Mouse (Mus musculus) forebrain, embryonic 14.5 days (tissue): ENCODE measurements around the gene March8. TPM values are rescaled to one million over a fixed set of nuclear protein-coding genes. Genes with fewer than 3 reads are reported as not detected.
A peak's percentile ranks its signal among the peaks of the same experiment; 100 is the strongest.

Experiments
- ATAC-seq: fragments of 200-750 bp; cut with Nextera tagmentation; 2 replicates; pipeline ENCODE4 v1.8.0; 2017; ENCODE audit warnings: mild to moderate bottlenecking, moderate library complexity
- DNase-seq: peaks from one replicate; pipeline ENCODE4 v3.0.0-alpha.2; 2015; ENCODE audit warnings: low spot score
- H3K27ac ChIP-seq: fragments of 300-500 bp; sonication (generic); 2 replicates; pipeline ENCODE4 v1.5.1; 2014; ENCODE audit warnings: low read depth, mild to moderate bottlenecking, control low read depth, low read length, moderate library complexity
- H3K27me3 ChIP-seq: fragments of 300-500 bp; sonication (generic); replicated peaks from 2 replicates; pipeline ENCODE4 v1.6.1; 2014; ENCODE audit warnings: low read length, control low read depth, mixed read lengths; ENCODE audit not compliant: control insufficient read depth, insufficient read depth
- H3K36me3 ChIP-seq: fragments of 300-500 bp; sonication (generic); 2 replicates; pipeline ENCODE4 v1.6.1; 2014; ENCODE audit warnings: low read length, control low read depth; ENCODE audit not compliant: control insufficient read depth, insufficient read depth
- H3K4me1 ChIP-seq: fragments of 300-500 bp; sonication (generic); 2 replicates; pipeline ENCODE4 v1.6.1; 2014; ENCODE audit warnings: antibody characterized with exemption, low read length, control low read depth; ENCODE audit not compliant: control insufficient read depth, insufficient read depth
- H3K4me2 ChIP-seq: fragments of 300-500 bp; sonication (generic); 2 replicates; pipeline ENCODE4 v1.6.1; 2014; ENCODE audit warnings: mild to moderate bottlenecking, control low read depth, low read length
- H3K4me3 ChIP-seq: fragments of 300-500 bp; sonication (generic); 2 replicates; pipeline ENCODE4 v1.5.1; 2014; ENCODE audit warnings: low read depth, low read length, control low read depth
- H3K9ac ChIP-seq: fragments of 300-500 bp; sonication (generic); 2 replicates; pipeline ENCODE4 v1.6.1; 2014; ENCODE audit warnings: mild to moderate bottlenecking, low read length, control low read depth, moderate library complexity
- H3K9me3 ChIP-seq: fragments of 300-500 bp; sonication (generic); replicated peaks from 2 replicates; pipeline ENCODE4 v1.6.1; 2016; ENCODE audit warnings: low read length, control low read depth, mixed read lengths; ENCODE audit not compliant: control insufficient read depth
- WGBS: fragments of 180-500 bp; shearing (Covaris S2); extraction: QIAGEN DNeasy Blood & Tissue Kit; methylation state at CpG from one replicate; pipeline ENCODE4 v1.1.7; 2014; 5-methylcytosine and 5-hydroxymethylcytosine counted together
- polyA plus RNA-seq: library from polyadenylated mRNA; unstranded; fragments of >200 nt; fragmentation: Nextera tagmentation; extraction: Ambion mirVana; gene quantifications from 2 replicates; pipeline ENCODE4 v1.2.1, GENCODE M21; 2014

Gene March8
- polyA plus RNA-seq, 1 experiment from 2014 or later, result 47.0 TPM

DNA sequence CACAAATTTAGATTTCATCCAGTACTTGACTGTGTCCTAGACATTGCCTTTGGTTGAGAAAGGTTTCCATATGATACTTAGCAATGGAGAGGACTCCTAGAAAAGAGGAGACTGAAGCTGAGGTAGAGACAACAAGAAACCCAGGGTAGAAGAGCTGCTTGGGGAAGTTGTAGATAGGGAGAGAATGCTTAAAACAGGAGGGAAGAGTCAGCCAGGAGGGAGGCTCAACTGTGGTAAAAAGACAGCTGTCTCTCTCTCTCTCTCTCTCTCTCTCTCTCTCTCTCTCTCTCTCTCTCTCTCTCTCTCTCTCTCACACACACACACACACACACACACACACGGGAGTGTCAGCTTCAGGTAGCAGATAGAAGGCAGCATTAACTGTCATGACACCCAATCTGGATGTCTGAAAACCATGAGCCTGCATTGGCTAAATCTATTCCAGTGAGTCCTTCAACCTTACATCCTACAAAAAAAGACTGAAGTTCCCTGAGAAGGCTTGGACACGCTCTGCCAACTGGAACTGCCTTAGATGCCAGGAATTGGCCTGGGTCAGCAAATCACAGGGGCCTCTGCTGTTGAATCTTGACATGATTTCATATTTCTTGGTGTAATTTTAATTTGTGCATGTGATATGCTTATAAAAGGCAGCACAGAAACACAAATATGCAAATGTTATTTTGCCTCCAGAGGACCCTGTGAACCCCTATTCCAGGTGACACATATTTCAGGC, 57.3 kb downstream of the March8 start:
- H3K27ac ChIP-seq, result no peak overlapping the region
- DNase-seq (no peak), ATAC-seq (no peak)
- peaks cover 16% of the 10 kb centered on the region for H3K4me1 ChIP-seq
- 83% methylated on average over 2 of the region's 2 CpGs for WGBS
- no peak overlapping the region for H3K9ac ChIP-seq
- no peaks in the 10 kb centered on the region for H3K9me3 ChIP-seq
- no peaks in the 10 kb centered on the region for H3K27me3 ChIP-seq
- no peak overlapping the region for H3K4me2 ChIP-seq
- no peak overlapping the region for H3K4me3 ChIP-seq
- no peaks in the 10 kb centered on the region for H3K36me3 ChIP-seq

DNA sequence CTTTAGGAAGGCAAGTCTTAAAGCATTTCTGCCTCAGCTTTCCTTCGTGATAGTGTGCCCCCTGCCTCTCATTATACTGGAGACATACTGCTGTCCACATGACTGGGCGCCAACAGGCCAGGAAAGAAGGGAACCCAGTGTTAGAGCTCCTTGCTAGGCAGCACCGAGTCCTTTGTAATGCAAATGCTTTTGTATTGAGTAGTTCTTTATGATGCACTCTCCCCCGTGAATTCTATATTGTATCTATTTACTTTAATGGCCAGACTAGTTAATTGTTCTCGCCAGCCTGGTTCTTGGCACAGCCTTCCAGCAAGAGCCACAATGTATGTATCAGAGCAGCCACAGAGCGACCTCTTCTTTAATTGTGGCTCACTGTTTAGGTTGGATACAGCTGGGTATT, 59.8 kb downstream of the March8 start:
- Histone ChIP-seq H3K4me3 (no peak overlapping the region), H3K27me3 (no peaks in the 10 kb centered on the region), H3K36me3 (peaks cover 6% of the 10 kb centered on the region; the same call in 1 of the 2 replicates), H3K4me2 (no peak overlapping the region), H3K9me3 (no peaks in the 10 kb centered on the region), H3K27ac (peak overlapping the region; percentile 15; the same call in 1 of the 2 replicates), H3K4me1 (peaks cover 16% of the 10 kb centered on the region), H3K9ac (no peak overlapping the region)
- WGBS, result 2% methylated on average over 6 of the region's 6 CpGs
- peak; percentile 77 for DNase-seq
- ATAC-seq, result peak; percentile 86

GRCm38 (mm10) chr6:116398136-116398535, 60.3 kb downstream of the March8 start:
- no peaks in the 10 kb centered on the region for H3K27me3 ChIP-seq
- peaks cover 8% of the 10 kb centered on the region; the same call in 1 of the 2 replicates for H3K36me3 ChIP-seq
- H3K4me2 ChIP-seq, result no peak overlapping the region
- H3K4me1 ChIP-seq, result peaks cover 16% of the 10 kb centered on the region
- no peak overlapping the region for H3K9ac ChIP-seq
- H3K4me3 ChIP-seq, result no peak overlapping the region
- H3K9me3 ChIP-seq, result no peaks in the 10 kb centered on the region
- no peak for DNase-seq
- H3K27ac ChIP-seq, result peak overlapping the region; percentile 15; the same call in 1 of the 2 replicates
- peak; percentile 8; the same call in 1 of the 2 replicates for ATAC-seq
- WGBS, result 18% methylated on average over 2 of the region's 2 CpGs

DNA sequence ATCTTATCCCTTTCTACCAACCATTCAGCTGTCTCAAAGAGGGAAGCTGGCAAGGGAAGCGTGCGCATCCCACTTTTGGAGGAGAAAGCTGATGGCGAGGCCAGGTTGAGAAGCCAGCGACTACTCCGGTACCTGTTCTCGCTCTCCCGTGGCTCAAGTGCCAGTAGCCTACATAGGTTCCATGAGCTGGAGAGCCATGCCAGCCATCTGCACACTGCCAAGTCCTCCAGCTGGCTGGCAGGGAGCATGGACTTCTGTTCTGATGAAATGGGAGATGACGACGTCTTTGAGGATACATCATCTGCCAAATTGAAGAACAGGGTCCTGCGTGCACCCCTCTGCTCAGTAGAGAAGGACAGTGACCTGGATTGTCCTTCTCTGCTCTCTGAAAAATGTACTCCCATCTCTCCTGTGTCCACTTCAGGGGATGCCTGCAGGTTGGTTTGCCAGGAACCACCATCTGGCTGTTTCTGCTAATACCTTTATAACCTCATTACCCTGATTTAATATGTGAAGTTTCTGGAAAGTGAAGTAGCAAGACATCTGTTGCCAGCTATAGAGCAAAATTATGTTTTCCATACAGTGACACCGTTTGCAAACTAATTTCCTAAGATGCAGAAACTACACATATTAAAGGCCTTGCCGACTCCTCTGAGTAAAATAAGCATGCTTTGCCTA, 64.1 kb downstream of the March8 start:
- Histone ChIP-seq H3K4me2 (no peak overlapping the region), H3K27me3 (no peaks in the 10 kb centered on the region)
- WGBS, result 87% methylated on average over 12 of the region's 12 CpGs

DNA sequence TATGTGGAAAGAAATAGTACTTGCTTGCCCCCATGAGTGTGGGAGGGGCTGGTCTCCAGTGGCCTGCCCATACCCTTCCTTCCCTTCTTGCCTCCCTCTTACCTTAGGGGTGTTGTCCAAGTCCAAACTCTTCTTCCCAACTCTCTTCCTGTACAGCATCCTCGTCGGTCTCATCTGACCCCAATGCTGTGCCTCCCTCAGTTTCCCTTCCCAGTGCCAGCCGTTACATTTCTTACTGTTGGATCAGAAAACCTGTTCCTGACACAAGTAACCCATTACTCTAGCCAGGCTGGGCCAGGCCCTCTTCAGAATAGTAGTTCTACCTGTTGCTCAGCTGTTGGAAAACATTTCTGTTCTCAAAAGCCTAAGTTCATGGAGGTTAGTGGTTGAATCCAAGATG, 64.6 kb downstream of the March8 start:
- DNase-seq (no peak), ATAC-seq (no peak)
- H3K9me3 ChIP-seq, result no peaks in the 10 kb centered on the region
- no peaks in the 10 kb centered on the region for H3K27me3 ChIP-seq
- H3K27ac ChIP-seq, result no peak overlapping the region
- no peak overlapping the region for H3K4me3 ChIP-seq
- peaks cover 13% of the 10 kb centered on the region; the same call in 1 of the 2 replicates for H3K36me3 ChIP-seq
- H3K4me2 ChIP-seq, result no peak overlapping the region
- no peak overlapping the region for H3K9ac ChIP-seq
- peaks cover 8% of the 10 kb centered on the region for H3K4me1 ChIP-seq
- 94% methylated on average over 3 of the region's 3 CpGs for WGBS

More for the DNA sequence above, 64.1 kb downstream of the March8 start:
- no peak overlapping the region for H3K9ac ChIP-seq
- no peaks in the 10 kb centered on the region for H3K9me3 ChIP-seq
- DNase-seq (no peak), ATAC-seq (no peak)
- H3K4me1 ChIP-seq, result peaks cover 14% of the 10 kb centered on the region
- no peak overlapping the region for H3K27ac ChIP-seq
- H3K4me3 ChIP-seq, result no peak overlapping the region
- H3K36me3 ChIP-seq, result peaks cover 13% of the 10 kb centered on the region; the same call in 1 of the 2 replicates

DNA sequence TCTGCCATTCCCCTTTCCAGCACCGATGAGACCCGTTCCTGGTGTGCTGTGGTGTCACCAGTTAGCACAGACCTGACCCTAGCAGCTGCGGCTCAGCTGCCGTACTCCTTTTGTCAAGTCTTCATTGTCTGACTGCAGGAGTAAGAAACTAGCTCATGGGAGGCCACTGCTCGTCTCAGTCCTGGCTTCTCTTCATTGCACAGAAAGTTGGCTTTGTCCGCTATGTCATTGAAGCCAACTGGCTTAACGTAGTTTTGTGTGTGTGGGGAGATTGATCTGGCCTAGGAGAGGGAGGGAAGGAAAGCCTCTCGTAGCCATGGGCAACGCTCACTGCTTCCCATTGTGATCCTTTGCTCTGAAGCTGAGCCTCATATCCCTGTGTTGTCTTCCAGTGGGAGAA, 67.4 kb downstream of the March8 start:
- H3K9me3 ChIP-seq, result no peaks in the 10 kb centered on the region
- no peak overlapping the region for H3K4me3 ChIP-seq
- H3K9ac ChIP-seq, result no peak overlapping the region
- H3K4me2 ChIP-seq, result no peak overlapping the region
- peaks cover 13% of the 10 kb centered on the region; the same call in 1 of the 2 replicates for H3K36me3 ChIP-seq
- H3K27me3 ChIP-seq, result no peaks in the 10 kb centered on the region
- no peak overlapping the region for H3K27ac ChIP-seq
- WGBS, result 46% methylated on average over 9 of the region's 9 CpGs
- DNase-seq (no peak), ATAC-seq (no peak)
- H3K4me1 ChIP-seq, result no peaks in the 10 kb centered on the region

- Histone ChIP-seq H3K9me3 (no peaks in the 10 kb centered on the region), H3K4me2 (no peak overlapping the region), H3K4me3 (no peak overlapping the region), H3K36me3 (peaks cover 13% of the 10 kb centered on the region; the same call in 1 of the 2 replicates), H3K4me1 (no peaks in the 10 kb centered on the region), H3K27me3 (no peaks in the 10 kb centered on the region), H3K27ac (no peak overlapping the region), H3K9ac (no peak overlapping the region)
- WGBS, result 91% methylated on average over 5 of the region's 5 CpGs
- ATAC-seq (no peak), DNase-seq (no peak)
These were observed 67.9 kb downstream of the March8 start for GRCm38 (mm10) chr6:116405715-116406114.

GRCm38 (mm10) chr6:116406152-116406551, 68.3 kb downstream of the March8 start:
- no peaks in the 10 kb centered on the region for H3K27me3 ChIP-seq
- DNase-seq (no peak), ATAC-seq (no peak)
- no peak overlapping the region for H3K27ac ChIP-seq
- WGBS, result 92% methylated on average over 2 of the region's 2 CpGs
- no peaks in the 10 kb centered on the region for H3K4me1 ChIP-seq
- H3K36me3 ChIP-seq, result peaks cover 13% of the 10 kb centered on the region; the same call in 1 of the 2 replicates
- no peaks in the 10 kb centered on the region for H3K9me3 ChIP-seq
- no peak overlapping the region for H3K9ac ChIP-seq
- no peak overlapping the region for H3K4me2 ChIP-seq
- no peak overlapping the region for H3K4me3 ChIP-seq

DNA sequence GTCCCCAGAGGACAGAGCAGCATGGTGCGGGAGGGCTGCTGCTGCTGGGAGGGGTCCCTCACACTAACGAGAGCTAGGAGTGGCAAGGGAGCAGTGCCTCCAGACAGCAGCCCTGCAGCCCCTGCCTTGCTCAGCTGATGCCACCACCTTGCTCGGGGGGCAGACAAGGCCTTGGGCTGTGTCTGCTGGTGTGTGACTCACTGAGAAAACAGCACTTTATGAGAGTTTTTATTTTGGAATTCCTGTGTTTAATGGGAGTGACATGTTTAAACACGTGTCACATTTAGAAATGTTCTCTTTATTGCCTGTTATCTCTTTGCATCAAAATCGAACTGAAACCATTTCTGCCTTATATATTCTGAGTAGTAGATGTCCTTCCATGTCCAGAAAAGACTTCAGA, 68.9 kb downstream of the March8 start:
- 57% methylated on average over 5 of the region's 5 CpGs for WGBS
- Histone ChIP-seq H3K9me3 (no peaks in the 10 kb centered on the region), H3K27me3 (no peaks in the 10 kb centered on the region), H3K9ac (no peak overlapping the region), H3K4me2 (no peak overlapping the region), H3K27ac (no peak overlapping the region), H3K36me3 (peaks cover 12% of the 10 kb centered on the region; the same call in 1 of the 2 replicates), H3K4me3 (no peak overlapping the region), H3K4me1 (no peaks in the 10 kb centered on the region)
- no peak for DNase-seq
- ATAC-seq, result no peak
